In the genomic region with DNA sequence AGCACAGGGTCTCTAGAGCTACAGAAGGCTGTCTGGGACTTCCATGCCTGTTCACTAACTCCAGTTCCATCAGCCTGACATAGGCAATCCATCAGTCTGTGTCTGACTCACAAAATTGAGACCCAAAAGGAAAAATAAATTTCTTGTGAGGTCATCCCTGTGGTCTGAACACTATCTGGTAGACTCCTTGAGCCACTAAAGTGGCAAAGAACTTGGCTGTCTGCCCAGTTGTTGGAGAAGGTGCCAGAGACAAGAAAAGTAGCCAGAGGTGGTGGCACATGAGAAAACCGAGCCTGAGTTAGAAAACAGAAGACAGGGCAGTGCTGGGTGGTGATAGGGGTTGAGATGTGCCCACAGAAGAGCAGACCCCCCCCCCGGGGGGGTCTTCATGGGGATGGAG, we compare ENCODE assay signal across 9 mouse cellular contexts.
A peak's percentile ranks its signal among the peaks of the same experiment; 100 is the strongest.
DNase-seq lines count a peak whose midpoint lies in the region; ATAC-seq lines count a peak whose summit lies in the region.
"Had no signal": no experiment of that assay in that cellular context is flagged by ENCODE, and none has a peak within 500 bp of the region (broad histone marks: within the 10 kb centered on the region; RNA-seq: fewer than 3 reads in every experiment).

No protein-coding gene starts in this region.

- intact Hi-C loops in heart, postnatal 36 days (cut with DNase I): loop anchor here (10.0 kb wide), 1 partner anchor 573 kb away; no protein-coding TSS in a partner anchor

- no peak for ATAC-seq in frontal cortex, adult (ENCODE audit: low TSS enrichment)

- DNase-seq in testis, postnatal 10 days (ENCODE audit: low spot score): peak; percentile 50
- DNase-seq in testis, postnatal 14 days (ENCODE audit: low spot score): no peak
- DNase-seq in gastrocnemius, postnatal 25 days: peak; percentile 19
- DNase-seq in heart, postnatal 36 days: peak; percentile 36 to 50
- no peak for DNase-seq in layer of hippocampus, adult 18-20 months (ENCODE audit: low spot score in 2 of 2)
- no peak for DNase-seq in cerebellum, adult 8-10 months
- DNase-seq: kidney, adult 11 months; thymus, postnatal 25 days had no signal

Comparison
In these comparisons a context has a peak if more than half of its experiments do, and no peak if none do; other contexts are left out.
1. DNase-seq: peak in testis, postnatal 10 days (single experiment), gastrocnemius, postnatal 25 days (single experiment) and heart, postnatal 36 days (2 of 2); none in testis, postnatal 14 days (single experiment), layer of hippocampus, adult 18-20 months (0 of 2) and cerebellum, adult 8-10 months (single experiment).